Mouse (Mus musculus): ENCODE measurements at regions not wholly inside any gene's neighbourhood (a gene's known extent, or its start where the extent isn't known, plus 50 kb on each side); places are given as distances from the start of the nearest gene placed in this dataset.

DNA sequence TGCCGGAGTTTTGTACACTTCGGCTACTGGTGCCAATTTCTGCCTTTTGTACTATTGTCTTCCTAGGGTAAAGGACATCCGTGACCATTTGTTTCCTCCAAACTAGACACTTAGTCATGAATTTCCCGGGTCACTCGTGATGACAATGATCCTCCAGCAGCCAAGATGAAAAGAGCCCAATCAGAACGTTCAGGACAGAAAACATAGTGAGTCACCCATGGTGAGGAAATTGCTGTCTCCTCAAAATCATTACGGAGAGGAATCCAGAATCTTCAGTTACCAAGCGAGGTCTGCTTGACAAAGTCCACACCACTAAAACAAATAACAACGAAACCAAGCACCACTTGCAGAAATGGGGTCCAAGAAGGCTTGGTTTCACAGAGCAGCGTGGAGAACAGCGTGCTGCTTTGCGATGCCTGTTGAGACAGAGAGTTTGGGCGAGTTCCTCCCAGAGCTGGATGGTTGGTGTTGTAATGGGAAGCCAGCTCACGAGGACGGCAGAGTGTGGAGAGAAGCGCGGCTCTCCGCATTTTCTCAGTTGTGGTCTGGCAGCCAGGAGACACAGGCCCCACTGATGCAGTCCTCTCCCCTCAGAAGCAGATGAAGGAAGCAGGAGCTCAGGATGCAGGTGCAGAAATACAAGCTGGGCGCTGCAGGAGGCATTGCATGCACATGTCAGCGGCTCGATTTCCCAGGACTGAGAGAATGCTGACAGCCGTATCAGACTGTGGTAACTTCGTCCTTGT lies 67.7 kb upstream of the Fbxo11 start:
- TF ChIP-seq POLR2A (IDR thresholded peaks at IDR 0.05; ENCODE audit: borderline replicate concordance, extremely low read depth, insufficient read depth, insufficient read length, poor library complexity, severe bottlenecking) = no peak
- TF ChIP-seq CTCF (IDR thresholded peaks at IDR 0.05; ENCODE audit: borderline replicate concordance, extremely low read depth, insufficient read depth, insufficient read length) = no peak
